ENCODE assay signal across 2 mouse cellular contexts in genomic region chr2:163449276-163449675, GRCm38 (mm10).
TF ChIP-seq lines count a peak whose summit lies in the region.

No protein-coding gene starts in this region.

TF ChIP-seq in CH12.LX, 34 proteins besides CTCF, POLR2A, EP300 and RAD21:
- TF ChIP-seq POLR2AphosphoS2 (IDR thresholded peaks at IDR 0.05; ENCODE audit: low read depth, low read length) (no peak), IRF4 (IDR thresholded peaks at IDR 0.05; ENCODE audit: low read depth, low read length) (no peak), MYC (IDR thresholded peaks at IDR 0.05; ENCODE audit: low read depth, low read length) (no peak), HCFC1 (IDR thresholded peaks at IDR 0.05; ENCODE audit: low read depth, low read length) (no peak), ZKSCAN1 (IDR thresholded peaks at IDR 0.05; ENCODE audit: borderline replicate concordance, low read depth, low read length) (no peak), MAFK (IDR thresholded peaks at IDR 0.05; ENCODE audit: insufficient replicate concordance, low read length) (no peak), TCF12 (IDR thresholded peaks at IDR 0.05; ENCODE audit: low read depth, low read length) (0 out of 2 replicates have a peak, but pooled peaks have one; percentile 21)
TF ChIP-seq in CH12.LX: peak in this region for 1.

TF ChIP-seq in myocyte, 11 proteins besides CTCF, POLR2A, EP300 and RAD21:
- no peak for TF ChIP-seq POLR2AphosphoS2 (IDR thresholded peaks at IDR 0.05; ENCODE audit: insufficient read length, low read depth)
- no peak for TF ChIP-seq SRF (IDR thresholded peaks at IDR 0.05; ENCODE audit: control insufficient read depth, insufficient read length, low read depth)
- TF ChIP-seq CEBPB (IDR thresholded peaks at IDR 0.05; ENCODE audit: insufficient read depth, poor library complexity, severe bottlenecking), result no peak
- TF ChIP-seq MYOG (IDR thresholded peaks at IDR 0.05; ENCODE audit: control insufficient read depth in 1 of 3, insufficient read depth in 1 of 3, insufficient read length in 2 of 3, low read depth in 2 of 3), result peak in 2 of 3 experiments; percentile 64 to 76
- TF ChIP-seq TCF12 (IDR thresholded peaks at IDR 0.05; ENCODE audit: insufficient read depth, poor library complexity, severe bottlenecking), result no peak
- TF ChIP-seq USF1 (IDR thresholded peaks at IDR 0.05; ENCODE audit: low read depth), result no peak
- peak; percentile 86 for TF ChIP-seq TCF3 (IDR thresholded peaks at IDR 0.05; ENCODE audit: insufficient read length, low read depth)
- no peak for TF ChIP-seq REST (IDR thresholded peaks at IDR 0.05; ENCODE audit: insufficient read depth, insufficient read length)
- TF ChIP-seq MAX (IDR thresholded peaks at IDR 0.05; ENCODE audit: low read depth), result no peak
- TF ChIP-seq MYOD1 (IDR thresholded peaks at IDR 0.05; ENCODE audit: control insufficient read depth in 1 of 3, insufficient read length in 2 of 3, low read depth in 2 of 3), result peak in 2 of 3 experiments; percentile 58 to 75
- TF ChIP-seq E2F4 (IDR thresholded peaks at IDR 0.05; ENCODE audit: insufficient read depth), result no peak
